Mouse (Mus musculus) layer of hippocampus, adult 2 months (tissue): ENCODE measurements around the gene Olfr807. TPM values are rescaled to one million over a fixed set of nuclear protein-coding genes. Genes with fewer than 3 reads are reported as not detected.

Experiments
- DNase-seq, 2 experiments: peaks; one replicate each; pipeline ENCODE4 v3.0.0; 2022; ENCODE audit warnings: low spot score in 2 of 2
- H3K27ac ChIP-seq: fragments of 200-600 bp; 2 replicates; pipeline ENCODE4 v1.8.1; 2022
- H3K4me3 ChIP-seq: fragments of 200-600 bp; 2 replicates; pipeline ENCODE4 v1.8.1; 2022; ENCODE audit warnings: mild to moderate bottlenecking
- CTCF ChIP-seq: fragments of 200-600 bp; conservative IDR thresholded peaks from 2 replicates; pipeline ENCODE4 v1.8.1; 2022; ENCODE audit warnings: antibody characterized with exemption, mild to moderate bottlenecking, moderate library complexity
- long read RNA-seq, 2 experiments: library from polyadenylated mRNA; stranded (forward); transcript quantifications; one replicate each; pipeline ENCODE4 v2.0.0; 2021; ENCODE audit warnings: borderline mapping rate in 2 of 2
- microRNA-seq, 2 experiments: library from miRNA; unstranded; fragments of <30 nt; microRNA quantifications; one replicate each; pipeline ENCODE4 v1.2.0; 2021
- total RNA-seq, 2 experiments: library from RNA; stranded (reverse); gene quantifications; 2 replicates each; pipeline ENCODE4 v1.2.3; 2021

Olfr807 gene
- total RNA-seq = not detected
- long read RNA-seq, experiment 1 = 0 reads
- long read RNA-seq, experiment 2 = 0 reads

GRCm38 (mm10) chr10:129757693-129758092 is at the start of gene Olfr807:
Gene Olfr807 (minus strand): TSS chr10:129757793.
- TF ChIP-seq CTCF = no peak
- no peak within 1 kb of the TSS for H3K27ac ChIP-seq
- no peak for DNase-seq
- H3K4me3 ChIP-seq = no peak within 1 kb of the TSS

GRCm38 (mm10) chr10:129804296-129804695 is 46.7 kb upstream of the Olfr807 start, which contains the start of gene Olfr811:
Gene Olfr811 (minus strand): TSS chr10:129804396.
- no peak for DNase-seq

DNA sequence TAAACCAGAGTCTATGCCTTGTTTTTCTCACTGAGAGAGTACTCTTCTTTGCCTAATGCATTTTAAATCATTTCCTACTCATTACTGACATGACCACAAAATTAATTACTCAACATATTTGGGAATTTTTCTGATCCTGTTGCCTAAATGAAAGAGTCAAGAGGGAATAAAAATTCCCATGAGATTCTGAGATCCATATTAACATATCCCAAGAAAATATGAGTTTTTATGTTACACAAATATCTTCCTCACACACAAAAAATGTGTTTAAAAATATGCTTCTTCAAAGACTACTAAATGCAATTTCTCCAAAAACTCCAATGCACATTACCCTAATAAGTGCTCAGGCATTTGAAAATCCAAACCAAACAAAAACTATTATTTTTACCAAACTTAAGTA is 37.2 kb upstream of the Olfr807 start, which contains the start of gene Olfr810:
Olfr810 (minus strand) TSS at position 101 of the 400 bp plus-strand sequence.
- H3K4me3 ChIP-seq = no peak within 1 kb of the TSS
- no peak for TF ChIP-seq CTCF
- DNase-seq = no peak
- H3K27ac ChIP-seq = no peak within 1 kb of the TSS

More at GRCm38 (mm10) chr10:129804296-129804695, 46.7 kb upstream of the Olfr807 start, which contains the start of gene Olfr811:
- no peak for TF ChIP-seq CTCF
- no peak within 1 kb of the TSS for H3K4me3 ChIP-seq
- no peak within 1 kb of the TSS for H3K27ac ChIP-seq

DNA sequence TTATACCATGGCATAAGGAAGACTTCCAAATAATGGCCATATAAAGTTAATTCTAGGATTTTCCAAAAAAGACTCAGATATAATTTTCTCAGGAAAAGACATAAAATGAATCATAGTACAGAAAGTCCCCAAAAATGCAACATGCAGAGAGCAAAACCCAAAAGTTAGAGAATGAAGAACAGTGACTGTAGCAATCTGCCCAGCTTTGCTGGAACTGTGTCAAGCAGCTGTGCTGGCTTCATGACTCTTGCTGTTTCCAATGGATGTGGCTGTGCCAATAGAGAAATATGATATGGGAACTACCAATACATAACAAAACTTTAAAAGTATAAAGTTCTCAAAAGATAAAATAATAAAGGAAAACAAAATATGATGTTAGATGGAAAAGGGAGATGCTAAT is 20.5 kb upstream of the Olfr807 start:
- no peak overlapping the region for H3K27ac ChIP-seq
- TF ChIP-seq CTCF = no peak
- no peak for DNase-seq
- no peak overlapping the region for H3K4me3 ChIP-seq

DNA sequence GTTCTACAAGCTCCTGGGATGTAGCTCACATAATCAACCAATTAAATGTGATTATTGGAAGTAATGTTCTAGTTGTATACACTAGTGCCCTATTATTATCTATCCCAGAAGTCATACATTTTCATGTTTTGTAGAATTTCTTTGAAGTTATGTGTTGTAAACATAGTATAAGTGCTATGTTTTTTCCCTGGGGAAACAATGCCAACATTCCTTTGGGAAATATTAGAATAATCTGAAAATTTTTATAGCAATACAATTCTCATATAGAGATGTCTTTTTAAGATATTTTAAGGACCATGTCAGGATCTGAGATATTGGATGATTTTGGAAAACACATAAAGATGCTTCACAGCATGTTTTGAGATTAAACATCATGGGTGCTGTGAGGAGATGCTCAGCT is 16.7 kb upstream of the Olfr807 start, which contains the start of gene Olfr809:
Olfr809 (plus strand) TSS at position 301 of the 400 bp plus-strand sequence.
- DNase-seq = no peak
- no peak within 1 kb of the TSS for H3K27ac ChIP-seq
- TF ChIP-seq CTCF = no peak
- H3K4me3 ChIP-seq = no peak within 1 kb of the TSS

GRCm38 (mm10) chr10:129765182-129765581 is 7.6 kb upstream of the Olfr807 start, which contains the start of gene Olfr808:
Gene Olfr808 (plus strand): TSS chr10:129765482.
- no peak for TF ChIP-seq CTCF
- no peak within 1 kb of the TSS for H3K4me3 ChIP-seq
- H3K27ac ChIP-seq = no peak within 1 kb of the TSS
- no peak for DNase-seq

DNA sequence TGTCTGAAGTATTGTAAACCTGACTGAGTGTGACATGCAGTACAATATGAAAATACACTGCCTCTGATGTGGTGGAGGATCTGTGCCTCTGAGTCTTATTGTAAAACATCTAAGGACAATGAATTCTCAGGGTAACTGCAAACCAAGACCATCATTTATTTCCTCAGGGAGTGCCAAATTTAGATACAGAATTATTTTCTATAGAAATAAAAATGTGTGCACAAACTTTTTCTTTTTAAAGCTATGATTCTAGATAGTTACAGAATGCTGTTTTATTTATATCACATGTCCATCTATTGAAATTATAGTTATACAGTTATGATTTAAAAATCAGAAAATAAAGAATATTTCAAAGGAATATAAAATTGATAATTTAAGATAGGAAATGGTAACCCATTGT is 15.8 kb downstream of the Olfr807 start, which contains the start of gene Olfr806:
Olfr806 (minus strand) TSS at position 101 of the 400 bp plus-strand sequence.
- no peak for TF ChIP-seq CTCF
- Histone ChIP-seq H3K27ac (no peak within 1 kb of the TSS), H3K4me3 (no peak within 1 kb of the TSS)
- DNase-seq = no peak

- no peak for DNase-seq
- Histone ChIP-seq H3K27ac (no peak within 1 kb of the TSS), H3K4me3 (no peak within 1 kb of the TSS)
- no peak for TF ChIP-seq CTCF
These were observed 28.3 kb downstream of the Olfr807 start, which contains the start of gene Olfr805 for GRCm38 (mm10) chr10:129729275-129729674. Gene Olfr805 (minus strand): TSS chr10:129729375.

Small RNA genes lying within 50 kb of the gene (microRNA-seq; reads per million reads assigned to microRNA genes)
- gene Gm24485 = 0 reads per million in 2 experiments

Other genes with a start within 250 kb of the Olfr807 start
- not detected for gene Olfr791, start 236.0 kb downstream of the Olfr807 start, total RNA-seq
- gene Olfr792, start 218.6 kb downstream of the Olfr807 start, total RNA-seq = not detected
- gene Olfr794, start 190.1 kb downstream of the Olfr807 start, total RNA-seq = not detected
- gene Olfr796, start 145.2 kb downstream of the Olfr807 start, total RNA-seq = not detected
- gene Olfr798, start 129.9 kb downstream of the Olfr807 start, total RNA-seq = not detected
- not detected for gene Olfr799, start 120.3 kb downstream of the Olfr807 start, total RNA-seq
- not detected for gene Olfr800, start 100.1 kb downstream of the Olfr807 start, total RNA-seq
- gene Olfr801, start 83.9 kb downstream of the Olfr807 start, total RNA-seq = not detected
- gene Olfr802, start 69.6 kb downstream of the Olfr807 start, total RNA-seq = not detected
- gene Olfr803, start 63.5 kb downstream of the Olfr807 start, total RNA-seq = not detected
- gene Olfr804, start 54.6 kb downstream of the Olfr807 start, total RNA-seq = not detected
- not detected for gene Olfr805, start 28.4 kb downstream of the Olfr807 start, total RNA-seq
- gene Olfr806, start 15.9 kb downstream of the Olfr807 start, total RNA-seq = not detected
- gene Olfr808, start 7.7 kb upstream of the Olfr807 start, total RNA-seq = not detected
- not detected for gene Olfr809, start 16.8 kb upstream of the Olfr807 start, total RNA-seq
- gene Olfr810, start 37.1 kb upstream of the Olfr807 start, total RNA-seq = not detected
- not detected for gene Olfr811, start 46.6 kb upstream of the Olfr807 start, total RNA-seq
- gene Olfr812, start 88.3 kb upstream of the Olfr807 start, total RNA-seq = not detected
- not detected for gene Olfr813, start 97.6 kb upstream of the Olfr807 start, total RNA-seq
- gene Olfr814, start 122.1 kb upstream of the Olfr807 start, total RNA-seq = not detected
- gene Olfr815, start 148.1 kb upstream of the Olfr807 start, total RNA-seq = not detected
- gene Olfr816, start 157.8 kb upstream of the Olfr807 start, total RNA-seq = not detected
- gene Olfr818, start 191.3 kb upstream of the Olfr807 start, total RNA-seq = not detected
- gene Olfr819, start 209.5 kb upstream of the Olfr807 start, total RNA-seq = not detected
- not detected for gene Olfr247, start 218.3 kb upstream of the Olfr807 start, total RNA-seq
- not detected for gene Gm10310, start 227.3 kb upstream of the Olfr807 start, total RNA-seq